Mouse (Mus musculus) spleen, adult 10 weeks (tissue): Measurements from ENCODE around the gene Smpx. TPM values are rescaled to one million over a fixed set of nuclear protein-coding genes. Genes with fewer than 3 reads are reported as not detected.

Experiments
- polyA plus RNA-seq: library from polyadenylated mRNA; stranded (reverse); fragments of 350-450 nt; fragmentation: Illumina TruSeq; extraction: RNeasy Lipid Tissue Mini Kit (QIAGEN cat#74804); gene quantifications from one replicate; pipeline ENCODE4 v1.2.3, GENCODE M21; 2015; ENCODE audit warnings: low replicate concordance; ENCODE audit not compliant: insufficient read depth

The Smpx gene
- polyA plus RNA-seq = not detected

DNA sequence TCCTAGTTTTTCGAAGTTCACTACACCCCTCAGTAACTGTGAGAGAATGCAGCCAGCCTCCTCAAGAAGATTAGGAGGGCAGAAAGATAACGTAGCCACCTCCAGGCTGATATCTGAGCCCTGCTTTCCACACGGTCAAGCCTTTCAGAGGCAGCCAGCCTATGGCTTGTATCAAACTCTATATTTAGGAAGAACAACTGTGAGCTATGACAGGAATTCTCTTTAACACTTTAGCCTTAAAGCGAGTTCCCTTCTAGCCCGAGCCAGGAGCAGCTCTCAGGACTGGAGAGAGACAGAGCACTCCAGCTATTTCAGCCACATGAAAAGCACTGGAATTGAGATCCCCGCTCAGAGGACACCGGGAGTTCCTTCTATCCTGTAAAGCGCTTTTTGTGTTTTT lies at the start of gene Smpx:
Gene Smpx (plus strand): TSS at position 49 of the 400 bp plus-strand sequence.

Other genes starting within 250 kb of the Smpx start
- gene Sms, start 206.6 kb upstream of the Smpx start, polyA plus RNA-seq = 98.5 TPM
- 7.4 TPM for gene Yy2, start 129.9 kb upstream of the Smpx start, polyA plus RNA-seq
- 27.3 TPM for gene Mbtps2, start 100.2 kb upstream of the Smpx start, polyA plus RNA-seq
- not detected for gene Klhl34, start 119.5 kb downstream of the Smpx start, polyA plus RNA-seq